Mouse (Mus musculus) spleen, adult 2 months (tissue): ENCODE measurements around the gene Map4.

Experiments
- CTCF ChIP-seq: fragments of 200-500 bp; IDR thresholded peaks from 2 replicates; pipeline ENCODE4 v1.5.1; 2011; ENCODE audit warnings: mild to moderate bottlenecking, inconsistent platforms; ENCODE audit not compliant: insufficient read depth, insufficient read length, insufficient replicate concordance; ENCODE audit errors: extremely low read depth
- POLR2A ChIP-seq: fragments of 200-500 bp; IDR thresholded peaks from 2 replicates; pipeline ENCODE4 v1.6.1; 2011; ENCODE audit warnings: low read depth, low read length, inconsistent platforms

GRCm38 (mm10) chr9:110116977-110117778 lies 185.9 kb downstream of the Map4 start, which contains the start of gene Smarcc1:
- TF ChIP-seq CTCF (no peak), POLR2A (no peak; the same call in 1 of the 2 replicates)
